Mouse (Mus musculus) hindbrain, embryonic 14.5 days (tissue): ENCODE data around the gene Trp53i11. TPM values are rescaled to one million over a fixed set of nuclear protein-coding genes. Genes with fewer than 3 reads are reported as not detected.
A peak's percentile ranks its signal among the peaks of the same experiment; 100 is the strongest.

Source experiments
- ATAC-seq: fragments of 200-750 bp; cut with Nextera tagmentation; 2 replicates; pipeline ENCODE4 v1.8.0; 2017; ENCODE audit warnings: moderate number of reproducible peaks, mild to moderate bottlenecking, moderate TSS enrichment, moderate library complexity; ENCODE audit not compliant: low FRiP score
- DNase-seq: peaks from one replicate; pipeline ENCODE4 v3.0.0-alpha.2; 2015; ENCODE audit warnings: low spot score
- H3K27ac ChIP-seq: fragments of 300-500 bp; sonication (generic); 2 replicates; pipeline ENCODE4 v1.5.1; 2014; ENCODE audit warnings: mild to moderate bottlenecking, moderate library complexity
- H3K27me3 ChIP-seq: fragments of 300-500 bp; sonication (generic); 2 replicates; pipeline ENCODE4 v1.6.1; 2014; ENCODE audit warnings: mild to moderate bottlenecking, low read length, mixed read lengths; ENCODE audit not compliant: control insufficient read depth, insufficient read depth
- H3K36me3 ChIP-seq: fragments of 300-500 bp; sonication (generic); replicated peaks from 2 replicates; pipeline ENCODE4 v1.6.1; 2014; ENCODE audit not compliant: control insufficient read depth, insufficient read depth
- H3K4me1 ChIP-seq: fragments of 300-500 bp; sonication (generic); replicated peaks from 2 replicates; pipeline ENCODE4 v1.6.1; 2014; ENCODE audit warnings: antibody characterized with exemption, low read length, mixed read lengths; ENCODE audit not compliant: control insufficient read depth, insufficient read depth
- H3K4me2 ChIP-seq: fragments of 300-500 bp; sonication (generic); replicated peaks from 2 replicates; pipeline ENCODE4 v1.6.1; 2014; ENCODE audit warnings: mild to moderate bottlenecking, moderate library complexity
- H3K4me3 ChIP-seq: fragments of 300-500 bp; sonication (generic); replicated peaks from 2 replicates; pipeline ENCODE4 v1.5.1; 2014; ENCODE audit warnings: mild to moderate bottlenecking, low read length
- H3K9ac ChIP-seq: fragments of 300-500 bp; sonication (generic); 2 replicates; pipeline ENCODE4 v1.6.1; 2014
- H3K9me3 ChIP-seq: fragments of 300-500 bp; sonication (generic); 2 replicates; pipeline ENCODE4 v1.6.1; 2016; ENCODE audit warnings: low read length; ENCODE audit not compliant: control insufficient read depth
- WGBS: fragments of 180-500 bp; shearing (Covaris S2); extraction: QIAGEN DNeasy Blood & Tissue Kit; methylation state at CpG from one replicate; pipeline ENCODE4 v1.1.7; 2014; 5-methylcytosine and 5-hydroxymethylcytosine counted together
- polyA plus RNA-seq: library from polyadenylated mRNA; unstranded; fragments of >200 nt; fragmentation: Nextera tagmentation; extraction: Ambion mirVana; gene quantifications from 2 replicates; pipeline ENCODE4 v1.2.1, GENCODE M21; 2014

Gene Trp53i11
- polyA plus RNA-seq, 1 experiment from 2014 or later: 99.4 TPM

GRCm38 (mm10) chr2:93203682-93204081 is 16.3 kb downstream of the Trp53i11 start:
- DNase-seq (peak; percentile 77), ATAC-seq (peak; percentile 47)
- H3K36me3 ChIP-seq: peaks cover 55% of the 10 kb centered on the region
- no peak overlapping the region for H3K27ac ChIP-seq
- no peaks in the 10 kb centered on the region for H3K9me3 ChIP-seq
- H3K4me1 ChIP-seq: peaks cover 3% of the 10 kb centered on the region; the same call in 1 of the 2 replicates
- WGBS: 11% methylated on average over 10 of the region's 10 CpGs
- no peak overlapping the region for H3K4me2 ChIP-seq
- no peak overlapping the region for H3K4me3 ChIP-seq
- H3K27me3 ChIP-seq: no peaks in the 10 kb centered on the region
- H3K9ac ChIP-seq: no peak overlapping the region

DNA sequence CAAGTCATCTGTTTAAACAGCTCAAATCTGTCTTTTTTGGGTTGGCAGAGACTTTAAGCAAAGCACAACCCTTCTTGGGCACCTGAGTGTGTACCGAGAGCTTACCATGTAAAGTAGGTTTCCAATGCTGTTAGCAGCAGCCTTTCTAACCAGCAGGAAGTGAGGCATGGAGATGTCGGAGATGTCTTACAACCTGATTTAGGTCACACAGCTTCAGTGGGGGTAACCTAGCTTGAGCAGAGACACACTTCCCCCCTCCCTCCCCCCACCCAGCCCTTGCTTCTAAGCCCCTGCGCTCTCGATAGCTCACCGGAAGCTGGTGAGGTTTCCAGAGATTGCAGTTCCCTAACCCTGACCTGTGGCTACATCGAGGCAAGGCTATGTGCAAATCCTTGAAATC is 17.2 kb downstream of the Trp53i11 start:
- Histone ChIP-seq H3K27ac (no peak overlapping the region), H3K4me2 (no peak overlapping the region), H3K36me3 (peaks cover 49% of the 10 kb centered on the region), H3K9me3 (no peaks in the 10 kb centered on the region), H3K4me1 (peaks cover 3% of the 10 kb centered on the region; the same call in 1 of the 2 replicates), H3K9ac (no peak overlapping the region), H3K27me3 (no peaks in the 10 kb centered on the region), H3K4me3 (no peak overlapping the region)
- DNase-seq (no peak), ATAC-seq (no peak)
- WGBS: 89% methylated on average over 6 of the region's 6 CpGs

DNA sequence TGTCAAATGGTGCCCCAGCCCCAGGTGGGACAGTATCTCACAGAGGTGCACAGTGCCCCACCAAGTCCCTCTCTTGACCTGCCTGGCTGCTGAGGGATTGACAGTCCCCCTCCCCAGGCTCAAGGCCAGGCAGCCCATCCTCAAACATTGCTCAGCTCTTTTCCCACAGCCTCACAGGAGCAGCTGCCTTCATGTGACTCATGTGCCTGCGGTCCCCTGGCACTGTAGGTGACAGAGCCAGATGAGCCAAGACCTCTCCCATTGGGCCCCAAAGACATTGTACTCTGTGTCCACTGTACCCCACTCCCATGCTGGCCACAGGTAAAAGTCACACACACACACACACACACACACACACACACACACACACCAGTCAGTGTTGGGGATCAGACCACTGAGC is 18.8 kb downstream of the Trp53i11 start:
- H3K4me1 ChIP-seq: 0 out of 2 replicates have a peak, but pooled peaks cover 3% of the 10 kb centered on the region
- H3K9ac ChIP-seq: no peak overlapping the region
- no peaks in the 10 kb centered on the region for H3K27me3 ChIP-seq
- H3K9me3 ChIP-seq: no peaks in the 10 kb centered on the region
- ATAC-seq (no peak), DNase-seq (no peak)
- no peak overlapping the region for H3K4me3 ChIP-seq
- no peak overlapping the region for H3K27ac ChIP-seq
- H3K4me2 ChIP-seq: no peak overlapping the region
- WGBS: 95% methylated on average over 1 of the region's 1 CpGs
- H3K36me3 ChIP-seq: peaks cover 44% of the 10 kb centered on the region

DNA sequence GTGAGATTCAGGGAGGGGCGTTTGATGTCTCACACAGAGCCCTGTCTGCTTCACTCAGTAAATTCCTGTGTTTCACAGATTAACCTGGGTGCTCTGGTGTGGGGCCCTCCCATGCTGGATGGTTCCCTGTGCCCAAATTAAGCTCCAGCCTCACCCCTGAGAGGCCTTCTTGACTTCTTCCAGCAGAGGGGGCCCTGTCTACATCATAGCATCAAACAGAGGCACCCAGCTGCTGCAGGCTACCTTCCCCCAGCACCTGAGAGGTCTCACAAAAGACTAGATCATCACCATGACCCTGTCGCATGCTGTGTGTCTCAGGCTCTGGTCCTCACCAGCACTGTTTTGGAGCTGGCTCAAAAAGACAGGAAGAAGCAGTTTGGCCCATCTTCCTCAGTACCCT is 25.0 kb downstream of the Trp53i11 start:
- 83% methylated on average over 2 of the region's 2 CpGs for WGBS
- no peak for ATAC-seq
- H3K27me3 ChIP-seq: no peaks in the 10 kb centered on the region
- H3K9me3 ChIP-seq: no peaks in the 10 kb centered on the region
- H3K9ac ChIP-seq: no peak overlapping the region
- DNase-seq: no peak
- peaks cover 14% of the 10 kb centered on the region; the same call in 1 of the 2 replicates for H3K36me3 ChIP-seq
- no peak overlapping the region for H3K4me2 ChIP-seq
- peaks cover 7% of the 10 kb centered on the region for H3K4me1 ChIP-seq
- no peak overlapping the region for H3K4me3 ChIP-seq
- no peak overlapping the region for H3K27ac ChIP-seq

DNA sequence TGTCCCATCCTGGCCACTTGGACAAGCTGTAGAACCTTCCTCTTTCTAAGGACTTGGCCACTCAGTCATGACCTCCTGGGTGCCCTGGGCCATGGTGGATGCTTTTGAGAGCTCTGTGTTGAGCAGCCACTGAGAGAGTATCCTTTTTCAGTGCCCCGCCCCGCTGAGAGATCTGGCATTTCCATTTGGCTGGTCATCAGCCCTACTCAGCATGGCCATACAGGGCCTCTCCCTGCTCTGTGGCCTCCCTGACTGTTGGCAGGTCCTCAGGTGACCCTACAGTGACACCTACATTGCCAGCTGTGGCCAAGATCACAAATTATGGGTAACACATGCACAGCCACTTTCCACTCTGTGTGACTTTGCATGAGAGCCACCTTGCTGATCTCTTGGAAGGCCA is 25.5 kb downstream of the Trp53i11 start:
- 91% methylated on average over 2 of the region's 2 CpGs for WGBS
- peaks cover 10% of the 10 kb centered on the region for H3K4me1 ChIP-seq
- no peak overlapping the region for H3K27ac ChIP-seq
- ATAC-seq (no peak), DNase-seq (no peak)
- H3K9ac ChIP-seq: no peak overlapping the region
- H3K27me3 ChIP-seq: no peaks in the 10 kb centered on the region
- H3K4me2 ChIP-seq: no peak overlapping the region
- peaks cover 11% of the 10 kb centered on the region; the same call in 1 of the 2 replicates for H3K36me3 ChIP-seq
- H3K4me3 ChIP-seq: no peak overlapping the region
- H3K9me3 ChIP-seq: no peaks in the 10 kb centered on the region

GRCm38 (mm10) chr2:93214192-93214591 is 26.8 kb downstream of the Trp53i11 start:
- WGBS: 89% methylated on average over 1 of the region's 1 CpGs
- DNase-seq: no peak

GRCm38 (mm10) chr2:93215790-93216189 is 28.4 kb downstream of the Trp53i11 start:
- Histone ChIP-seq H3K9ac (no peak overlapping the region), H3K4me3 (no peak overlapping the region), H3K36me3 (0 out of 2 replicates have a peak, but pooled peaks cover 3% of the 10 kb centered on the region), H3K4me1 (peaks cover 12% of the 10 kb centered on the region), H3K4me2 (no peak overlapping the region), H3K9me3 (no peaks in the 10 kb centered on the region), H3K27ac (no peak overlapping the region), H3K27me3 (no peaks in the 10 kb centered on the region)
- 66% methylated on average over 10 of the region's 10 CpGs for WGBS
- ATAC-seq: no peak
- DNase-seq: no peak

More at GRCm38 (mm10) chr2:93214192-93214591, 26.8 kb downstream of the Trp53i11 start:
- H3K4me1 ChIP-seq: peaks cover 12% of the 10 kb centered on the region
- no peak overlapping the region for H3K9ac ChIP-seq
- H3K36me3 ChIP-seq: peaks cover 11% of the 10 kb centered on the region; the same call in 1 of the 2 replicates
- no peak overlapping the region for H3K4me2 ChIP-seq
- ATAC-seq: no peak
- no peaks in the 10 kb centered on the region for H3K27me3 ChIP-seq
- no peaks in the 10 kb centered on the region for H3K9me3 ChIP-seq
- no peak overlapping the region for H3K4me3 ChIP-seq
- H3K27ac ChIP-seq: no peak overlapping the region

GRCm38 (mm10) chr2:93217015-93217414 is 29.7 kb downstream of the Trp53i11 start:
- H3K4me3 ChIP-seq: no peak overlapping the region
- 0 out of 2 replicates have a peak overlapping the region, but pooled peaks have one; percentile 60 for H3K27ac ChIP-seq
- H3K27me3 ChIP-seq: no peaks in the 10 kb centered on the region
- H3K4me1 ChIP-seq: peaks cover 12% of the 10 kb centered on the region
- 0 out of 2 replicates have a peak overlapping the region, but pooled peaks have one; percentile 14 for H3K9ac ChIP-seq
- H3K9me3 ChIP-seq: no peaks in the 10 kb centered on the region
- H3K4me2 ChIP-seq: no peak overlapping the region
- DNase-seq: peak; percentile 93
- H3K36me3 ChIP-seq: peaks cover 5% of the 10 kb centered on the region; the same call in 1 of the 2 replicates
- peak; percentile 85 for ATAC-seq
- WGBS: 8% methylated on average over 7 of the region's 7 CpGs

DNA sequence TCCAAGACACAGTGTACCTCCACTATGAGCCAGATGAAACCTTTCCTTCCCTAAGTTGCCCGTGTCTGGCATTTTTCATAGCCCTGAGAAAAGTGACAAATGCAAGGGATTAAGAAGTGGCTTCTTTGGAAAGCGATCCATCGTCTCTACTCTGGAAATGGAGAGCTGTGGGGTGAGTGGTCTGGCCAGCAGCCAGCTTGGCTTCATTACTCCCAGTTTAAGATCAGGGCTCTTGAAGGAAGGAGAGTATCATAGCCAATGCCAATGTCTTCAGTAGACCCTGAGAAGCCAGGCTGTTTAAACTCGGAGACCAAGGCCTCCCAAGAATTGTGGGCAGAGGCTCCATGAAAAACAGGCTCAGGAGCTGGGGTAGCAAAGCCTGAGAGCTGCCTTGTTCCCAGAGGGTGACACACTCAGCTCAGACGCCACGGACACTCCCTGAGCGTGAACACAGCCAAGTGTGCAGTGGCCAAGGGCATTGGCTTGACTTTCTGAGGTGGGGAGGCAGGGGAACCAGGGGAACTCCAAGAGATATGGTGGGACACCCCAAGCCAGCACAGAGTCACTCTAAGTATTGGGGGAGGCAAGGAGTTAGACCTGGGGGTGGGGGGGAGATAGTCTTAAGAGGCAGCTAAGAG is 31.1 kb downstream of the Trp53i11 start:
- DNase-seq (no peak), ATAC-seq (no peak)
- H3K4me2 ChIP-seq: no peak overlapping the region
- H3K27me3 ChIP-seq: no peaks in the 10 kb centered on the region
- H3K27ac ChIP-seq: no peak overlapping the region
- 74% methylated on average over 7 of the region's 7 CpGs for WGBS
- H3K4me1 ChIP-seq: peaks cover 12% of the 10 kb centered on the region
- no peak overlapping the region for H3K4me3 ChIP-seq
- H3K9ac ChIP-seq: no peak overlapping the region
- peaks cover 5% of the 10 kb centered on the region; the same call in 1 of the 2 replicates for H3K36me3 ChIP-seq
- H3K9me3 ChIP-seq: no peaks in the 10 kb centered on the region
